Mouse (Mus musculus) stomach, postnatal 0 days (tissue): Measurements from ENCODE around the gene Rmnd5b. TPM values are rescaled to one million over a fixed set of nuclear protein-coding genes. Genes with fewer than 3 reads are reported as not detected.
A peak's percentile ranks its signal among the peaks of the same experiment; 100 is the strongest.
"Not testable (repeated sequence)": the region's sequence is repeated elsewhere in the genome, so short reads cannot be mapped to it uniquely, and the experiment has no call there.

Experiments
- ATAC-seq: fragments of 200-750 bp; cut with Nextera tagmentation; 2 replicates; pipeline ENCODE4 v1.8.0; 2017; ENCODE audit not compliant: low FRiP score, low TSS enrichment
- DNase-seq: peaks from one replicate; pipeline ENCODE4 v3.0.0-alpha.2; 2016; ENCODE audit warnings: low spot score
- H3K27ac ChIP-seq: fragments of 300-500 bp; sonication (generic); replicated peaks from 2 replicates; pipeline ENCODE4 v1.5.1; 2014; ENCODE audit warnings: mild to moderate bottlenecking, control low read depth
- H3K27me3 ChIP-seq: fragments of 300-500 bp; sonication (generic); 2 replicates; pipeline ENCODE4 v1.6.1; 2014; ENCODE audit warnings: low read length; ENCODE audit not compliant: control insufficient read depth, insufficient read depth
- H3K36me3 ChIP-seq: fragments of 300-500 bp; sonication (generic); 2 replicates; pipeline ENCODE4 v1.6.1; 2014; ENCODE audit warnings: low read length, mixed read lengths; ENCODE audit not compliant: control insufficient read depth, insufficient read depth
- H3K4me1 ChIP-seq: fragments of 300-500 bp; sonication (generic); replicated peaks from 2 replicates; pipeline ENCODE4 v1.6.1; 2014; ENCODE audit warnings: antibody characterized with exemption; ENCODE audit not compliant: control insufficient read depth, insufficient read depth
- H3K4me2 ChIP-seq: fragments of 300-500 bp; sonication (generic); replicated peaks from 2 replicates; pipeline ENCODE4 v1.6.1; 2014; ENCODE audit warnings: low read depth, mild to moderate bottlenecking, control low read depth, moderate library complexity
- H3K4me3 ChIP-seq: fragments of 300-500 bp; sonication (generic); 2 replicates; pipeline ENCODE4 v1.5.1; 2014; ENCODE audit warnings: low read depth, low read length, control low read depth
- H3K9ac ChIP-seq: fragments of 300-500 bp; sonication (generic); 2 replicates; pipeline ENCODE4 v1.6.1; 2014; ENCODE audit warnings: mild to moderate bottlenecking, low read length, control low read depth, mixed read lengths
- H3K9me3 ChIP-seq: fragments of 300-500 bp; sonication (generic); 2 replicates; pipeline ENCODE4 v1.6.1; 2016; ENCODE audit warnings: low read length; ENCODE audit not compliant: control insufficient read depth
- CTCF ChIP-seq: IDR thresholded peaks from 2 replicates; pipeline ENCODE4 v1.5.1; 2016; ENCODE audit warnings: antibody characterized with exemption, low read depth, mild to moderate bottlenecking, moderate library complexity
- EP300 ChIP-seq: optimal IDR thresholded peaks from 2 replicates; pipeline ENCODE3; 2016; ENCODE audit warnings: antibody characterized with exemption
- WGBS: fragments of 180-500 bp; shearing (Covaris S2); extraction: QIAGEN DNeasy Blood & Tissue Kit; methylation state at CpG from one replicate; pipeline ENCODE4 v1.1.7; 2014; 5-methylcytosine and 5-hydroxymethylcytosine counted together
- polyA plus RNA-seq: library from polyadenylated mRNA; unstranded; fragments of >200 nt; fragmentation: Nextera tagmentation; extraction: Ambion mirVana; gene quantifications from 2 replicates; pipeline ENCODE4 v1.2.1, GENCODE M21; 2015

The Rmnd5b gene
- polyA plus RNA-seq, 1 experiment from 2014 or later: 34.6 TPM

DNA sequence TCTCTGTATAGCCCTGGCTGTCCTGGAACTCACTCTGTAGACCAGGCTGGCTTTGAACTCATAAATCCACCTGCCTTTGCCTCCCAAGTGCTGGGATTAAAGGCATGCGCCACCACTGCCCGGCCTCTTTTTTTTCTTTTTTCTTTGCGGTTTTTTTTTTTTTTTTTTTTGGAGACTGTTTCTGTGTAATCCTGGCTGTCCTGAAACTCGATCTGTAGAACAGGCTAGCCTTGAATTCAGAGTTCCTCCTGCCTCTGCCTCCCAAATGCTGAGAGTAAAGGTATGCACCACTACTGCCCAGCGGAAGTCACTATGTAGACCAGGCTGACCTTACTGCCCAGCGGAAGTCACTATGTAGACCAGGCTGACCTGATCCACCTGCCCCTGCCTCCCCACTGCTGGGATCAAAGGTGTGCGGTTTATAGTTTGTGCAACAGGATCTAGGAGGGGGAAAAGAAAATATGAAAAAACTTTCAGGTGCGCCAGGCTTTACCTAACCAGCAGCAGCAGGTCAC, 16.7 kb downstream of the Rmnd5b start:
- no peak; the same call in 1 of the 2 replicates for ATAC-seq
- no peaks in the 10 kb centered on the region for H3K9me3 ChIP-seq
- 42% methylated on average over 8 of the region's 8 CpGs for WGBS
- peak overlapping the region; percentile 49 for H3K4me2 ChIP-seq
- no peak for DNase-seq
- peak overlapping the region; percentile 28; the same call in 1 of the 2 replicates for H3K4me3 ChIP-seq
- TF ChIP-seq CTCF (no peak), EP300 (no peak)
- H3K9ac ChIP-seq: no peak overlapping the region
- no peak overlapping the region for H3K27ac ChIP-seq
- no peaks in the 10 kb centered on the region for H3K27me3 ChIP-seq
- 0 out of 2 replicates have a peak, but pooled peaks cover 9% of the 10 kb centered on the region for H3K36me3 ChIP-seq
- peaks cover 5% of the 10 kb centered on the region for H3K4me1 ChIP-seq

DNA sequence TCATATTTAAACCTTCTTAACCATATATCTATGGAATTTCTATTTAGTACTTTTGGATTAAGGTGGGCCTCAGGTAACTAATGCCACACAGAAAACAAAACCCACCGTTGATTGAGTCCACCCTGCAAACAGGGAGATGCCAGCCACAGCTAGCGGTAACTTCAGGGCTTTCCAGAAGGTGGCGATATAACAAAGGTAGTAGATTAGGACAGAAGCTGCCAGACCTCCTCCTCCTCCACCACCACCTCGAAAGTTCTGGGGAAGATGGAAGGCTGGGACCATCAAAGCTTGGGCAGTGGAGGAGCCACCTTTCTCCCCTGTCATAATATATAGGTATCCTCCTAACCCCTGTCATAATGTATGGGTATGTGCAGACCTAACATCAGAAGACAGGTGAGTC, 18.0 kb downstream of the Rmnd5b start:
- Histone ChIP-seq H3K4me3 (no peak overlapping the region), H3K36me3 (0 out of 2 replicates have a peak, but pooled peaks cover 4% of the 10 kb centered on the region), H3K9ac (no peak overlapping the region), H3K27me3 (no peaks in the 10 kb centered on the region), H3K4me2 (no peak overlapping the region), H3K4me1 (peaks cover 5% of the 10 kb centered on the region), H3K9me3 (no peaks in the 10 kb centered on the region), H3K27ac (no peak overlapping the region)
- DNase-seq (peak; percentile 70), ATAC-seq (no peak)
- 2% methylated on average over 4 of the region's 4 CpGs for WGBS
- TF ChIP-seq EP300 (no peak), CTCF (peak; percentile 91)

DNA sequence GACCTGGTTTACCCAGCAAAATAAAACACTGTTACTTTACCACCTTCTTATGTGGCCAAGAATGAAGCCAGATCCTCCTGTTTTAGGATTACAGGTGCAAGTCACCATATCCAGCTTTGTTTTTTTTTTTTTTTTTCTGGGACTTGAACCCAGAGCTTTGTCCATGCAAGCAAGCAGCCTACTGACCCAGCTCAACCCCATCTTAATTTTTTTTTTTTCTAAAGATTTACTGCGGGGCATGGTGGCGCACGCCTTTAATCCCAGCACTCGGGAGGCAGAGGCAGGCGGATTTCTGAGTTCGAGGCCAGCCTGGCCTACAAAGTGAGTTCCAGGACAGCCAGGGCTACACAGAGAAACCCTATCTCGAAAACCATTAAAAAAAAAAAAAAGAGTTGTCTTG, 19.6 kb downstream of the Rmnd5b start:
- H3K36me3 ChIP-seq, H3K27me3 ChIP-seq, H3K4me1 ChIP-seq, DNase-seq, H3K9me3 ChIP-seq, ATAC-seq: not testable (repeated sequence)
- 82% methylated on average over 7 of the region's 7 CpGs for WGBS
- Histone ChIP-seq H3K4me2 (peak overlapping the region; percentile 53), H3K27ac (peak overlapping the region; percentile 93), H3K4me3 (peak overlapping the region; percentile 25; the same call in 1 of the 2 replicates), H3K9ac (peak overlapping the region; percentile 51)

DNA sequence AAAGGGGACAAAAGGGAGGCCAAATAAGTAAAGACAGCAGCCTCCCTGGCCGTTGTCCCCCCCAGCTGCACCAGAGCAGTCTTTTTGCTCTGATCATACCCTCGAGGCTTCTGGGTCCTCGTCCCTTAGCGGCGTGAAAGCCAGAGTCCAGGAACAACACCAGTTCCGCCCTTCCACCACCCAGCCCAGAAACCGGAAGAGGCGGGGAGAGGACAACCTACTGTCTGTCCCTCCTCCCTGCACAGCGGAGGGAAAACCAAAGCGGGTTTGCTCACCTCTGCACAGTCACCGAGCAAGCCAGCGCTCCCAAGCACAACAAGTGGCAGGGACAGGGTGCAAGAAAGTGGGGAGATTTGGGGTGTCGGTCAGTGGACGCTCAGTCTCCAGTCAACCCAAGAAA, 20.1 kb downstream of the Rmnd5b start:
- H3K27ac ChIP-seq: peak overlapping the region; percentile 93
- H3K4me1 ChIP-seq: peaks cover 5% of the 10 kb centered on the region
- H3K36me3 ChIP-seq: no peaks in the 10 kb centered on the region
- ATAC-seq (peak; percentile 80), DNase-seq (peak; percentile 90)
- peak overlapping the region; percentile 25 for H3K4me3 ChIP-seq
- H3K4me2 ChIP-seq: peak overlapping the region; percentile 53
- H3K9ac ChIP-seq: peak overlapping the region; percentile 51
- no peaks in the 10 kb centered on the region for H3K27me3 ChIP-seq
- TF ChIP-seq CTCF: no peak
- H3K9me3 ChIP-seq: no peaks in the 10 kb centered on the region
- WGBS: 0% methylated on average over 14 of the region's 14 CpGs

DNA sequence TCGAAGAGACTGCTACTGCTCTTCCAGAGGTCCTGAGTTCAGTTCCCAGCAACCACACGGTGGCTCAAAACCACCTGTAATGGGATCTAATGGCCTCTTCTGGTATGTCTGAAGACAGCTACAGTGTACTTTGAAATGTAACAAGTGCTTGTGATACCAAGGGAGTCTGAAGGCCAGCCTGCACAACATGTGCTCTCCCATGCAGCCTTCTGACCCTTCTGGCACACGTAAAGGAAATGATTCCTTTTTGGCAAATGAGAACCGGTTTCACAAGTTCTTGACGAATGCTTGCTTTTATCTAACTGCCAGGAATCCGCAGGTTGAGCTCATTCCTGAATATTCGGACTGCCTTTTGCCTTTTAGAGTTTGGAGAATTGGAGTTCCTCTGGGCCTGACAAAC, 20.6 kb downstream of the Rmnd5b start:
- Histone ChIP-seq H3K4me2 (peak overlapping the region; percentile 53), H3K27ac (peak overlapping the region; percentile 93)
- peak; percentile 57 for DNase-seq

DNA sequence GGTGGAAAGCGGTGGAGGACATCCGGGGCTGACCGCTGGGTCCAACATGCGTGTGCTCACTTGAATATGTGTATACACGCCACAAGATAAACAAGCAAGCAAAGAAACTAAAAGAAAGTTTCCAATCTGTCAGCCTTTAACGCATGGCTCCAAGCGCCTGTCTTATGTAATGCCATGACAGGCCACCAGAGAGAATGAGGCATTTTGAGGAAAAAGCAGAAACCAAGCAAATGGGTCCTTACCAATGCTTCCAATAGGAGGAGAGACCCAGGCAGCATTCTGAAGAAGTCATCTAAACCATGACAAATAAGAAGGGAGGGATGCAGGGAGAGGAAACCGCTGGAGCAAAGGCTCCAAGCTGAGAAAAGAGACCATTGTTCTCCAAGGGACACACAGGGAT, 21.4 kb downstream of the Rmnd5b start:
- Histone ChIP-seq H3K9me3 (no peaks in the 10 kb centered on the region), H3K9ac (no peak overlapping the region), H3K27me3 (no peaks in the 10 kb centered on the region), H3K4me2 (no peak overlapping the region), H3K4me1 (peaks cover 3% of the 10 kb centered on the region; the same call in 1 of the 2 replicates), H3K4me3 (no peak overlapping the region), H3K27ac (peak overlapping the region; percentile 93), H3K36me3 (no peaks in the 10 kb centered on the region)
- TF ChIP-seq CTCF (no peak; the same call in 1 of the 2 replicates), EP300 (no peak)
- no peak for DNase-seq
- 70% methylated on average over 8 of the region's 8 CpGs for WGBS
- ATAC-seq: no peak

More for the DNA sequence above, 20.6 kb downstream of the Rmnd5b start:
- H3K4me1 ChIP-seq: peaks cover 3% of the 10 kb centered on the region
- ATAC-seq: peak; percentile 36; the same call in 1 of the 2 replicates
- no peaks in the 10 kb centered on the region for H3K27me3 ChIP-seq
- H3K4me3 ChIP-seq: peak overlapping the region; percentile 25
- 11% methylated on average over 7 of the region's 7 CpGs for WGBS
- H3K9ac ChIP-seq: peak overlapping the region; percentile 51
- H3K36me3 ChIP-seq: no peaks in the 10 kb centered on the region
- H3K9me3 ChIP-seq: no peaks in the 10 kb centered on the region
- TF ChIP-seq CTCF: no peak
- TF ChIP-seq EP300: no peak

DNA sequence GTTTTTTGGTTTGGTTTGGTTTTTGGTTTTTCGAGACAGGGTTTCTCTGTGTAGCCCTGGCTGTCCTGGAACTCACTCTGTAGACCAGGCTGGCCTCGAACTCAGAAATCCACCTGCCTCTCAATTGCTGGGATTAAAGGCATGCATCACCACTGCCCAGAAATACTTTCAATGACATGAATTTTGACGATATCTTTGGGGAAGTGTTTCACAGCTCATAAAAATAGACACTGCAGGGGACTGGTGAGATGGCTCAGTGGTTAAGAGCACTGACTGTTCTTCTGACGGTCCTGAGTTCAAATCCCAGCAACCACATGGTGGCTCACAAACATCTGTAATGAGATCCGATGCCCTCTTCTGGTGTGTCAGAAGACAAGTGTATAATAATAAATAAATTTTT, 25.8 kb downstream of the Rmnd5b start:
- H3K36me3 ChIP-seq, H3K27ac ChIP-seq, H3K27me3 ChIP-seq, H3K4me1 ChIP-seq, H3K9me3 ChIP-seq, ATAC-seq, H3K9ac ChIP-seq, H3K4me3 ChIP-seq, DNase-seq, H3K4me2 ChIP-seq: not testable (repeated sequence)
- WGBS: 71% methylated on average over 5 of the region's 5 CpGs
